Mouse (Mus musculus): Measurements from ENCODE around the gene Lhb. TPM values are rescaled to one million over a fixed set of nuclear protein-coding genes. Genes with fewer than 3 reads are reported as not detected.
A peak's percentile ranks its signal among the peaks of the same experiment; 100 is the strongest.

Lhb gene
- total RNA-seq, 2 experiments from 2014 or later = not detected

DNA sequence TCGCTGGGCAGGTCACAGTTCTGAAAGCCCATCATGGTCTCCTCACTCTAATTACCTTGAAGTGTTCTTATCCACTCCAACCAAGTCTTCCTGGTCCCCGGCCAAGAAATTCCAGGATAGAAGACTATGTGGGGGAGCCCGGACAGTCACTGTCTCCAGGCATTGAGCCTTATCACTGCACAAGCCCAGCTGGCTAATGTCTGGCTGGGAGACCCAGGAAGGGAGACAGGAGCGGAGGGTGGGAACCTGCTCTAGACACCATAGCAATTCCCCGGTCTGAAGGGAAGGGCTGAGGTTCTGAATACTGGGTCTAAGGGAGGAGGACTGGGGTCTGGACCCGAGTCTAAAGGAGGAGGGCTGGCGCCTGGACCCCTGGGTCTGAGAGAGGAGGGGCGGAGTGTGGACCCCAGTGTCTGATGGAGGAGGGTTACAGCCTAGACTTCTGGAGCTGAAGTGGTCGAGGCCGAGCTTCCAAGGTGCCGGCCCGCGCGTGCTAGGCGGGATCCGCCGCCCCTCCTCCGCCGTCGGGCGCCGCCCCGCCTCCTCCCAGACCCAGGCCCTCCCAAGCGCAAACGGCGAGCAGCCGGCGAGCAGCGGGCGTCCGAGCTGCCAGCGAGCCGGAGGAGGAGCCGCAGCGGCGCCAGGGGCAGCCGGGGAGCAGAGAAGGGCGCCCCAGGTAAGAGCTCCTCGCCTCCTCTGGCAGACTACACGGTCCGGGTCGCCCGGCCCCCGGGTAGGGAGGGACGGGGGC, 7.3 kb upstream of the Lhb start, which contains the start of gene Ntf5:
Ntf5 (plus strand) TSS at position 583 of the 751 bp plus-strand sequence.
- DNase-seq (ENCODE audit: low spot score) = no peak
- intact Hi-C loops (cut with DNase I) = no loop called here

DNA sequence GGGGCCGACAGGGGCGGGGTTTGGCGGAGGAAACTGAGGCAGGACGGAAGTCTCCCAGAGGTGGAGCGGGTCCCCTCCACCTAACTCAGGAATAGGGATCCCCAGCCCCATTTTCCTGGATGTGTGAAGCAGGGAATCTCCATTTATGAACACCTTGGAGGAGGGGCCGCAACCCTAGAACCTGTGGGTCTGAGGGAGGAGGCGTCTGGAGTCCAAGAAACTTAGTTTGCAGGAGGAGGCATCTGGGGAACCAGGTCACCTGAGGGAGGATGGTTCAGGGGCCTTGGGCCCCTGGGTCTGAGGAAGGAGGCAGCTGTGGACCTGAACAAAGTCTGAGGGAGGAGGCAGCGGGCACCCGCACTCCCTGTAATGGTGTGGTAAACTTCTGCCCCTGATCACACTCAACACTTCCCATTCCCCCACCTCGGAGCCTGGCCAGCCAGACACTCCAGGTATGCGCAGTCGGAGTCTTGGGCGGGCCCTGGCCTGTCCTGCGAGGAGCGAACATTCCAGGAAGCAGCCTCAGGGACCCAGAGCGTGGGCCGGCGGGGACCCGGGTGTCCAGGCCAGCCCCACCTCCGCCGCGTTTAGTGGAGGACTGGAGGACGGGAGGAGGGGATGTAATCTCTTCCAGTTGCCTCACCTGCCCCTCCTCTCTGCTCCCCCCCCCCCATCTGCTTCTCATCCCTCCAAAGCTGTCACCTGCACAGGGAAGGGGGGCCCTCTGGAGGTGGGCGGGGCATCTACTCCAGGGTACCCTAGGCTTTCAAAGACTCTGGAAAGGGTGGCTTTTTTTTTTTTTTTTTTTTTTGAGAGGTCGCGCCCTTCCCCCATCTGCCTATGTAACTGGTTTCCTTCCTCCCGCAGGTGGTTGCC, 6.5 kb upstream of the Lhb start:
- intact Hi-C loops (cut with DNase I) = no loop called here
- DNase-seq (ENCODE audit: low spot score) = no peak

DNA sequence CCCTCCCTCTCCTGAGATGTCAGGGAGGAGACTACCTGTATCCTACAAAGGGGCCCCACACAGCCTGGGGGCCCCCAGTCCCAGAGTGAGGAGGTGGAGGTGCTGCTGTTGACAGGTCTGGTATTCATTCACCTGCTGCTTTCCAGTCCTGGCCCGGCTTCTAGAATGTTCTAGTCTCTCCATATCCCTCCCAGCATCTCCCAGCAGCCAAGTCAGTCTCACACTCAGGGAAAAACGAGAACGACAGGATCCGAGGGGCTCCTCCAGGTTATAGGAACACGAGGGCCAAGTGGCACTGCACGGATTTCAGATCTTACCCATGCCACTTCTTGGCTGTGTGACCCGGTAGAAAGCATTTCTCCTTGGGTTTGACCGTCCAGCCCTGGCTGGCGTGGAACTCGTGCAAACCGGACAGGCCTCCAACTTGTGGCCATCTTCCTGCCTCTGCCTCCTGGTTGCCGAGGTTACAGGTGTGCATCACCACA, 5.8 kb upstream of the Lhb start:
- intact Hi-C loops (cut with DNase I) = no loop called here
- no peak for DNase-seq (ENCODE audit: low spot score)

- no peak for DNase-seq (ENCODE audit: low spot score)
- intact Hi-C loops (cut with DNase I) = no loop called here
Observed at GRCm38 (mm10) chr7:45415636-45416035, 5.0 kb upstream of the Lhb start.

GRCm38 (mm10) chr7:45417962-45418492, 2.6 kb upstream of the Lhb start:
- intact Hi-C loops (cut with DNase I) = no loop called here
- DNase-seq (ENCODE audit: low spot score) = no peak

DNA sequence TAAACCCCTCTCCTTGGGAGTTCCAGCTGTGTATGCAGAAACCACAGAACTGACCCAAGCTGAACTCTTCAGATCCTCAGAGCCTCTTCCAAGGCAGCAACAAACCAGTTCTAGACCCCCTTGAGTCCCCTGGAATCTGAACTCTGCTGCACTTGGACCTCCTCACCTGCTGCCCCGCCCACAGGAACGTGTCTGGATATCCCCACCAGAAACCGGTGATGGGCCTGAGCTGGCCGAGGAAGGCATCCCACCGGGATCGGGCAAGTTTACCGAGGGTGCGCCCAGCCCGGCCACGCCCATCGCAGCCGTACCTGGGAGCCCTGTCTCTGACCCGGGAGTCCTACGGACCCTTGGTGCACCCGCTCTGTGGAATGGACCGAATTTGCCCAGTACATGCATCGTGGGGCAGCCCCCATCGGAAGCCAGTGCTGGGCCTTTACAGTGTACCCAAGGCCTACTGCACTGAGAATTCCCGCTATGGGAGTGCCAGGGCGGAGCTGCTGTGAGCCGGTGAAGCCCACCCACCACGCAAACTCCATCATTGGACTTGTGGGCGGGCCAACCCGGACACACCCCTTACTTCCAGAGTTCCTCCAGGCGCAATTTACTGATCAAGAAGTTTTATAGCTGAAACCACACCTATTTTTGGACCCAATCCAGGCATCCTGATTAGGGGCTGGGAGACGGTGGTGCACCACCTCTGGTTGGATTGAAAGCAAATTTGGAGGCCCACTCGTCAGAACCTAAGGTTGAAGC, 583 bp upstream of the Lhb start:
- intact Hi-C loops (cut with DNase I) = no loop called here
- no peak for DNase-seq (ENCODE audit: low spot score)

DNA sequence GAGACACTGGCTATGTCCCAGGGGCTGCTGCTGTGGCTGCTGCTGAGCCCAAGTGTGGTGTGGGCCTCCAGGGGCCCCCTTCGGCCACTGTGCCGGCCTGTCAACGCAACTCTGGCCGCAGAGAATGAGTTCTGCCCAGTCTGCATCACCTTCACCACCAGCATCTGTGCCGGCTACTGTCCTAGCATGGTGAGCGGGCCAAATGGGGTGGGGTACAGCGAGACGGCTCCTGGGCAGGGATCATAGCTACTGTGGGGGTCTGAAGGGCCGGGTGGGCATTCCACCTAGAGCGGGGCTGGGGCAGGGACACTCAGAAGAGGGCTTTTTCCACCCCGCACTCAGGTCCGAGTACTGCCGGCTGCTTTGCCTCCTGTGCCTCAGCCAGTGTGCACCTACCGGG, 574 bp downstream of the Lhb start:
- DNase-seq (ENCODE audit: low spot score) = no peak
- intact Hi-C loops (cut with DNase I) = no loop called here

- no peak for DNase-seq (ENCODE audit: low spot score)
- intact Hi-C loops (cut with DNase I) = no loop called here
Observed at GRCm38 (mm10) chr7:45426556-45426955, 5.9 kb downstream of the Lhb start.

- no peak for DNase-seq (ENCODE audit: low spot score)
- intact Hi-C loops (cut with DNase I) = loop anchor here (2.0 to 5.0 kb wide), 2 partner anchors 27 to 37 kb away; partner anchors contain the start of gene Snrnp70
Observed at GRCm38 (mm10) chr7:45433835-45434202, 13.2 kb downstream of the Lhb start.

GRCm38 (mm10) chr7:45434203-45435015, 13.8 kb downstream of the Lhb start, which contains the start of gene Gys1:
Gene Gys1 (plus strand): TSS chr7:45434844.
- intact Hi-C loops (cut with DNase I) = loop anchor here (2.0 to 5.0 kb wide), 2 partner anchors 28 to 37 kb away; partner anchors contain the start of gene Snrnp70
- DNase-seq (ENCODE audit: low spot score) = peak; percentile 100

DNA sequence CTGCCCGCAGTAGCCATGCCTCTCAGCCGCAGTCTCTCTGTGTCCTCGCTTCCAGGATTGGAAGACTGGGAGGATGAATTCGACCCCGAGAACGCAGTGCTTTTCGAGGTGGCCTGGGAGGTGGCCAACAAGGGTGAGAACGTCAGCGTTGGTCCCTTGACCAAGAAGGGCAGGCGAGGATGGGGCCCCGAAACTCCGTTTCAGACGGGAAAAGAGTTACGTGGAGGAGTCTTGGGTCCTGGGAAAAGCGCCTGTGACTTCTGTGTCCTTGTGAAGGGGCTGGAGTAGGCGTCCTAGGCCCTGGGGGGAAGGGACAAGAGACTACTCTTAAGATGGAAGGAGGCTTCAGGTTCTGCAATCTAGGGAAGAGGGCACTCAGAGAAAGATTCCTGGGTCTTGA, 14.4 kb downstream of the Lhb start:
- intact Hi-C loops (cut with DNase I) = loop anchor here (2.0 kb wide), 1 partner anchor 28 kb away; no protein-coding TSS in a partner anchor
- no peak for DNase-seq (ENCODE audit: low spot score)

GRCm38 (mm10) chr7:45436444-45436843, 15.8 kb downstream of the Lhb start:
- DNase-seq (ENCODE audit: low spot score) = no peak
- intact Hi-C loops (cut with DNase I) = no loop called here

DNA sequence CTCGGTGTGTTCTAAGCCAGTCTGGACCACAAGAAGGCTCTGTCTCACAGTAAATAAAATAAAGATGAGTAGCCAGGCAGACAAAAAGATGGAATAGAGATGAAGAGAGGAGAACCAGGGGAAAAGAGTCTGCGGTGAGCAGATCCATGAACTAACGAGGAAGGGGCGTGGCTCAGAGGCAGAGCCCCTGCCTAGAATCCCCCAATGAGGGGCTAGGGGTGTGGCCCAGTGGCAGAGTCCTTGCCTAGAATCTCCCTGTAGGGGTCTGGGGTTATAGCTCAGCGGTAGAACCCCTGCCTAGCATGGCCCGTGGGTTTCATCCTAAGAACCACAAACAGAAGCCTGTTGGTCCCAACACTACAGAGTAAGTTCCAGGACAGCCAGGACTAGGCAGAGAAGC, 16.4 kb downstream of the Lhb start:
- no peak for DNase-seq (ENCODE audit: low spot score)
- intact Hi-C loops (cut with DNase I) = no loop called here

- no peak for DNase-seq (ENCODE audit: low spot score)
- intact Hi-C loops (cut with DNase I) = no loop called here
Observed at GRCm38 (mm10) chr7:45437521-45438276, 17.1 kb downstream of the Lhb start, which contains the start of gene Ruvbl2. Gene Ruvbl2 (minus strand): TSS chr7:45438096.

DNA sequence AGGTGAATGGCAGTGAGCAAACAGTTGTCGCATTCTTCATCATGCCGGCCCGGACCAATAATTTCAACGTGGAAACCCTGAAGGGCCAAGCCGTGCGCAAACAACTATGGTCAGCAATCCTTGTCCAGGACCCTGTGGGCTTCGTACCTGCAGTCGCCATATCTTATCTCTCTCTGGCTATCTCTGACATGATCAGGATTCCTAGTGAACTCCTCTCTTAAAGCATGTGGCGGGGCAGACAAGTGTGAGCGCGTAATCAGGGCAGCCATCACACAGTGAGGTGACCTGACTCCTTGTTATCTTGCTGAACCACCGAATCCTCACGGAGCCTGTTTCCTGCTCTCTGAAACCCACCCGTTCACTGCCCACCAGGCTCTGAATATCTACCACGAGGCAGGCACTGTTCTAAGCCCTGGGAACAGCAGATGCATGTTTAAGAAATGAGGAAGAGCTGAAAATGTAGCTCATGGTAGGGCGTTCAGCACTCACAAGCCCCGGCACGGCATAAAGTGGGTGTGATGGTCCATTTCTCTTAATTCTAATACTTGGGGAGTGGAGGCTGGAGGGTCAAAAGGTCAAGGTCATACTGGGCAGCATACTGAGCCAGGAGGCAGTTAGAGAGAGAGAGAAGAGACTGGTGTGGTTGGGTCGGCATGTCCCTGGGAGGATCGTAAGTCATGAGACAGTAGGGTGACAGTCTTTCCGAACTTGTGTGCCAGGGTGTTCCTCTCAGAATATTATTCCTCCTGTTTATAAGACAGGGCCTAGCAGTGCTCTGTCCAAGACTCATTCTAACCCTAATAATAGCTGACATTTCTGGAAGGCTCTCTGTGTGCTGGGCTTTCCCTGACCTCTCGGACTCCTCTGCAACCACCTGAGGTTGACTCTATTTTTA, 23.2 kb downstream of the Lhb start:
- no peak for DNase-seq (ENCODE audit: low spot score)
- intact Hi-C loops (cut with DNase I) = no loop called here

GRCm38 (mm10) chr7:45446589-45446988, 26.0 kb downstream of the Lhb start:
- DNase-seq (ENCODE audit: low spot score) = no peak
- intact Hi-C loops (cut with DNase I) = no loop called here

GRCm38 (mm10) chr7:45447325-45447990, 26.8 kb downstream of the Lhb start:
- DNase-seq (ENCODE audit: low spot score) = no peak
- intact Hi-C loops (cut with DNase I) = no loop called here

Measured in heart, postnatal 25 days (tissue).